Mouse (Mus musculus): ENCODE measurements around the gene Ipo11.

- TF ChIP-seq CTCF (IDR thresholded peaks at IDR 0.05; ENCODE audit: insufficient read depth, low read length) (no peak), POLR2A (IDR thresholded peaks at IDR 0.05; ENCODE audit: borderline replicate concordance, extremely low read depth, low read depth, low read length) (no peak)
Measured at GRCm38 (mm10) chr13:106887364-106887763, 49.4 kb downstream of the Ipo11 start.
